Mouse (Mus musculus) naive thymus-derived CD4-positive, alpha-beta T cell, adult 2 months (primary cell): ENCODE data around the gene Nectin1.

ENCODE experiments used
- DNase-seq: peaks from one replicate; pipeline ENCODE4 v3.0.0-alpha.2; 2011; ENCODE audit warnings: low read depth

The Nectin1 gene

GRCm38 (mm10) chr9:43765419-43766179 is 21.8 kb downstream of the Nectin1 start:
- no peak for DNase-seq

GRCm38 (mm10) chr9:43768779-43769178 is 25.0 kb downstream of the Nectin1 start:
- no peak for DNase-seq

- DNase-seq, result no peak
Measured at GRCm38 (mm10) chr9:43769228-43769627, 25.4 kb downstream of the Nectin1 start.

- no peak for DNase-seq
Measured at GRCm38 (mm10) chr9:43769940-43770339, 26.2 kb downstream of the Nectin1 start.

- no peak for DNase-seq
Measured at GRCm38 (mm10) chr9:43771041-43771440, 27.3 kb downstream of the Nectin1 start.

GRCm38 (mm10) chr9:43772460-43772859 is 28.7 kb downstream of the Nectin1 start:
- DNase-seq, result no peak

- DNase-seq, result no peak
Measured at GRCm38 (mm10) chr9:43773521-43773920, 29.7 kb downstream of the Nectin1 start.

- DNase-seq, result no peak
Measured at GRCm38 (mm10) chr9:43774427-43774826, 30.6 kb downstream of the Nectin1 start.

GRCm38 (mm10) chr9:43776231-43776630 is 32.4 kb downstream of the Nectin1 start:
- no peak for DNase-seq

GRCm38 (mm10) chr9:43777362-43778360 is 33.9 kb downstream of the Nectin1 start:
- no peak for DNase-seq

- DNase-seq, result no peak
Measured at GRCm38 (mm10) chr9:43780883-43781282, 37.1 kb downstream of the Nectin1 start.

- DNase-seq, result no peak
Measured at GRCm38 (mm10) chr9:43782401-43782800, 38.6 kb downstream of the Nectin1 start.

GRCm38 (mm10) chr9:43783959-43784358 is 40.2 kb downstream of the Nectin1 start:
- no peak for DNase-seq

GRCm38 (mm10) chr9:43784841-43785240 is 41.1 kb downstream of the Nectin1 start:
- peak; percentile 5 for DNase-seq

- no peak for DNase-seq
Measured at GRCm38 (mm10) chr9:43787591-43787990, 43.8 kb downstream of the Nectin1 start.

GRCm38 (mm10) chr9:43792681-43793080 is 48.9 kb downstream of the Nectin1 start:
- no peak for DNase-seq

- DNase-seq, result no peak
Measured at GRCm38 (mm10) chr9:43793411-43793810, 49.6 kb downstream of the Nectin1 start.

- no peak for DNase-seq
Measured at GRCm38 (mm10) chr9:43796031-43796430, 52.2 kb downstream of the Nectin1 start.

- DNase-seq, result no peak
Measured at GRCm38 (mm10) chr9:43796841-43797740, 53.3 kb downstream of the Nectin1 start.

- DNase-seq, result no peak
Measured at GRCm38 (mm10) chr9:43797746-43798145, 54.0 kb downstream of the Nectin1 start.

GRCm38 (mm10) chr9:43800525-43800924 is 56.7 kb downstream of the Nectin1 start:
- DNase-seq, result no peak

- DNase-seq, result no peak
Measured at GRCm38 (mm10) chr9:43801911-43802310, 58.1 kb downstream of the Nectin1 start.
